Mouse (Mus musculus) cerebellum, adult 2 months (tissue): Measurements from ENCODE around the gene Nt5dc3.

ENCODE experiments used
- CTCF ChIP-seq: fragments of 200-500 bp; IDR thresholded peaks from 2 replicates; pipeline ENCODE4 v1.5.1; 2011; ENCODE audit warnings: low read depth, mild to moderate bottlenecking, control low read depth, low read length, moderate library complexity, borderline replicate concordance; ENCODE audit not compliant: insufficient read depth
- POLR2A ChIP-seq: fragments of 200-500 bp; IDR thresholded peaks from 2 replicates; pipeline ENCODE4 v1.6.1; 2011; ENCODE audit warnings: low read length, control low read depth, borderline replicate concordance; ENCODE audit not compliant: insufficient read depth

GRCm38 (mm10) chr10:86784126-86784675 is 5.4 kb downstream of the Nt5dc3 start:
- no peak for TF ChIP-seq CTCF
- TF ChIP-seq POLR2A, result no peak
